Mouse (Mus musculus) embryonic facial prominence, embryonic 14.5 days (tissue): ENCODE measurements around the gene Zfp628. TPM values are rescaled to one million over a fixed set of nuclear protein-coding genes. Genes with fewer than 3 reads are reported as not detected.

ENCODE experiments used
- ATAC-seq: fragments of 200-750 bp; cut with Nextera tagmentation; 2 replicates; pipeline ENCODE4 v1.8.0; 2017; ENCODE audit warnings: low read depth, moderate number of reproducible peaks, moderate TSS enrichment
- DNase-seq: peaks from one replicate; pipeline ENCODE4 v3.0.0-alpha.2; 2015; ENCODE audit warnings: low spot score
- H3K27ac ChIP-seq: fragments of 300-500 bp; sonication (generic); replicated peaks from 2 replicates; pipeline ENCODE4 v1.5.1; 2014; ENCODE audit warnings: low read depth, mild to moderate bottlenecking, low read length, moderate library complexity
- H3K27me3 ChIP-seq: fragments of 300-500 bp; sonication (generic); replicated peaks from 2 replicates; pipeline ENCODE4 v1.6.1; 2014; ENCODE audit warnings: low read length; ENCODE audit not compliant: control insufficient read depth, insufficient read depth
- H3K36me3 ChIP-seq: fragments of 300-500 bp; sonication (generic); 2 replicates; pipeline ENCODE4 v1.6.1; 2014; ENCODE audit warnings: low read length, mixed read lengths; ENCODE audit not compliant: control insufficient read depth, insufficient read depth
- H3K4me1 ChIP-seq: fragments of 300-500 bp; sonication (generic); 2 replicates; pipeline ENCODE4 v1.6.1; 2014; ENCODE audit warnings: antibody characterized with exemption, low read length; ENCODE audit not compliant: control insufficient read depth, insufficient read depth
- H3K4me2 ChIP-seq: fragments of 300-500 bp; sonication (generic); 2 replicates; pipeline ENCODE4 v1.6.1; 2014; ENCODE audit warnings: low read depth, mild to moderate bottlenecking, low read length, moderate library complexity, mixed read lengths
- H3K4me3 ChIP-seq: fragments of 300-500 bp; sonication (generic); 2 replicates; pipeline ENCODE4 v1.5.1; 2014; ENCODE audit warnings: low read depth, mild to moderate bottlenecking, low read length
- H3K9ac ChIP-seq: fragments of 300-500 bp; sonication (generic); 2 replicates; pipeline ENCODE4 v1.6.1; 2014; ENCODE audit warnings: low read depth, mild to moderate bottlenecking, low read length, moderate library complexity, mixed read lengths
- H3K9me3 ChIP-seq: fragments of 300-500 bp; sonication (generic); 2 replicates; pipeline ENCODE4 v1.6.1; 2016; ENCODE audit warnings: low read length; ENCODE audit not compliant: control insufficient read depth
- WGBS: fragments of 180-500 bp; shearing (Covaris S2); extraction: QIAGEN DNeasy Blood & Tissue Kit; methylation state at CpG from one replicate; pipeline ENCODE4 v1.1.7; 2014; 5-methylcytosine and 5-hydroxymethylcytosine counted together
- polyA plus RNA-seq: library from polyadenylated mRNA; unstranded; fragments of >200 nt; fragmentation: Nextera tagmentation; extraction: Ambion mirVana; gene quantifications from 2 replicates; pipeline ENCODE4 v1.2.1, GENCODE M21; 2014

Gene Zfp628
- polyA plus RNA-seq, 1 experiment from 2014 or later: 3.7 TPM

- Histone ChIP-seq H3K9ac (no peak overlapping the region), H3K27me3 (no peaks in the 10 kb centered on the region), H3K36me3 (no peaks in the 10 kb centered on the region), H3K4me1 (no peaks in the 10 kb centered on the region), H3K4me3 (no peak overlapping the region), H3K4me2 (no peak overlapping the region), H3K9me3 (no peaks in the 10 kb centered on the region), H3K27ac (no peak overlapping the region)
- ATAC-seq: no peak
- WGBS: 83% methylated on average over 10 of the region's 10 CpGs
- no peak for DNase-seq
These were observed 42.3 kb downstream of the Zfp628 start for GRCm38 (mm10) chr7:4957361-4957760.

- Histone ChIP-seq H3K4me3 (no peak overlapping the region), H3K9ac (no peak overlapping the region), H3K9me3 (no peaks in the 10 kb centered on the region), H3K4me1 (no peaks in the 10 kb centered on the region), H3K4me2 (no peak overlapping the region), H3K36me3 (no peaks in the 10 kb centered on the region), H3K27ac (no peak overlapping the region), H3K27me3 (no peaks in the 10 kb centered on the region)
- ATAC-seq (no peak), DNase-seq (peak; percentile 12)
- 56% methylated on average over 5 of the region's 5 CpGs for WGBS
These were observed 48.5 kb downstream of the Zfp628 start for GRCm38 (mm10) chr7:4963527-4963926.

- Histone ChIP-seq H3K27me3 (no peaks in the 10 kb centered on the region), H3K4me1 (no peaks in the 10 kb centered on the region), H3K4me3 (no peak within 1 kb of the TSS), H3K9ac (no peak within 1 kb of the TSS), H3K27ac (no peak within 1 kb of the TSS), H3K9me3 (no peaks in the 10 kb centered on the region), H3K36me3 (no peaks in the 10 kb centered on the region), H3K4me2 (peak within 1 kb of the TSS; percentile 6)
- DNase-seq (peak; percentile 84), ATAC-seq (peak; percentile 83)
- 8% methylated on average over 10 of the region's 10 CpGs for WGBS
These were observed 49.3 kb downstream of the Zfp628 start, which contains the start of gene Sbk2 for GRCm38 (mm10) chr7:4964272-4964671. Gene Sbk2 (minus strand): TSS chr7:4964406.

GRCm38 (mm10) chr7:4964988-4965387 is 50.0 kb downstream of the Zfp628 start:
- Histone ChIP-seq H3K9me3 (no peaks in the 10 kb centered on the region), H3K4me2 (no peak overlapping the region), H3K27me3 (no peaks in the 10 kb centered on the region), H3K4me1 (no peaks in the 10 kb centered on the region), H3K27ac (no peak overlapping the region), H3K9ac (no peak overlapping the region), H3K36me3 (no peaks in the 10 kb centered on the region), H3K4me3 (no peak overlapping the region)
- WGBS: 87% methylated on average over 5 of the region's 5 CpGs
- DNase-seq (no peak), ATAC-seq (no peak)

- 45% methylated on average over 6 of the region's 6 CpGs for WGBS
- no peak for DNase-seq
- H3K4me1 ChIP-seq: no peaks in the 10 kb centered on the region
These were observed 56.1 kb downstream of the Zfp628 start, which contains the start of gene Sbk3 for GRCm38 (mm10) chr7:4971068-4971467. Gene Sbk3 (minus strand): TSS chr7:4971168.

More at GRCm38 (mm10) chr7:4971068-4971467, 56.1 kb downstream of the Zfp628 start, which contains the start of gene Sbk3:
- Histone ChIP-seq H3K9me3 (no peaks in the 10 kb centered on the region), H3K27ac (no peak within 1 kb of the TSS), H3K36me3 (no peaks in the 10 kb centered on the region), H3K9ac (no peak within 1 kb of the TSS), H3K27me3 (no peaks in the 10 kb centered on the region), H3K4me3 (no peak within 1 kb of the TSS), H3K4me2 (no peak within 1 kb of the TSS)
- ATAC-seq: no peak

Other genes with a start within 250 kb of the Zfp628 start
- gene Hspbp1, start 230.1 kb upstream of the Zfp628 start, polyA plus RNA-seq: 77.5 and 77.7 TPM in 2 replicates
- gene Brsk1, start 224.6 kb upstream of the Zfp628 start, polyA plus RNA-seq: 1.6 and 1.8 TPM in 2 replicates
- 0.11 TPM in 1 of 2 replicates, not detected in the other for gene Tmem150b, start 190.0 kb upstream of the Zfp628 start, polyA plus RNA-seq
- 41.5 and 50.6 TPM in 2 replicates for gene Kmt5c, start 175.1 kb upstream of the Zfp628 start, polyA plus RNA-seq
- gene Cox6b2, start 162.1 kb upstream of the Zfp628 start, polyA plus RNA-seq: 36.4 and 39.6 TPM in 2 replicates
- gene Fam71e2, start 143.9 kb upstream of the Zfp628 start, polyA plus RNA-seq: not detected in 2 replicates
- gene Il11, start 132.4 kb upstream of the Zfp628 start, polyA plus RNA-seq: 0.13 TPM in 1 of 2 replicates, not detected in the other
- not detected in 2 replicates for gene Tmem190, start 132.3 kb upstream of the Zfp628 start, polyA plus RNA-seq
- 5.5 and 6.6 TPM in 2 replicates for gene Tmem238, start 125.6 kb upstream of the Zfp628 start, polyA plus RNA-seq
- 275 and 300 TPM in 2 replicates for gene Rpl28, start 122.3 kb upstream of the Zfp628 start, polyA plus RNA-seq
- 347 and 359 TPM in 2 replicates for gene Ube2s, start 102.6 kb upstream of the Zfp628 start, polyA plus RNA-seq
- gene Shisa7, start 70.5 kb upstream of the Zfp628 start, polyA plus RNA-seq: 0.68 and 0.76 TPM in 2 replicates
- gene Isoc2b, start 45.0 kb upstream of the Zfp628 start, polyA plus RNA-seq: 6.5 and 7.0 TPM in 2 replicates
- 1.3 and 1.6 TPM in 2 replicates for gene Isoc2a, start 38.1 kb upstream of the Zfp628 start, polyA plus RNA-seq
- 0.35 TPM in 1 of 2 replicates, not detected in the other for gene Gm36210, start 8.7 kb upstream of the Zfp628 start, polyA plus RNA-seq
- gene Nat14, start 6.8 kb downstream of the Zfp628 start, polyA plus RNA-seq: 1.9 and 2.6 TPM in 2 replicates
- gene Ssc5d, start 10.6 kb downstream of the Zfp628 start, polyA plus RNA-seq: 8.1 and 8.7 TPM in 2 replicates
- 0.64 and 0.92 TPM in 2 replicates for gene Sbk2, start 49.2 kb downstream of the Zfp628 start, polyA plus RNA-seq
- 0.06 and 0.08 TPM in 2 replicates for gene Sbk3, start 56.0 kb downstream of the Zfp628 start, polyA plus RNA-seq
- gene Zfp579, start 80.9 kb downstream of the Zfp628 start, polyA plus RNA-seq: 23.0 and 30.4 TPM in 2 replicates
- gene Zfp524, start 99.2 kb downstream of the Zfp628 start, polyA plus RNA-seq: 14.5 and 16.5 TPM in 2 replicates
- 31.1 and 32.8 TPM in 2 replicates for gene Fiz1, start 99.5 kb downstream of the Zfp628 start, polyA plus RNA-seq
- gene Gm44973, start 100.3 kb downstream of the Zfp628 start, polyA plus RNA-seq: 1.5 TPM in 1 of 2 replicates, not detected in the other
- 5.3 and 5.8 TPM in 2 replicates for gene Zfp865, start 105.2 kb downstream of the Zfp628 start, polyA plus RNA-seq
- gene Ccdc106, start 105.3 kb downstream of the Zfp628 start, polyA plus RNA-seq: 21.6 and 30.7 TPM in 2 replicates
- gene 4632433K11Rik, start 118.9 kb downstream of the Zfp628 start, polyA plus RNA-seq: not detected in 2 replicates
- 4.4 and 6.0 TPM in 2 replicates for gene Zfp784, start 123.2 kb downstream of the Zfp628 start, polyA plus RNA-seq
- 34.9 and 44.1 TPM in 2 replicates for gene Zfp580, start 136.3 kb downstream of the Zfp628 start, polyA plus RNA-seq
- gene U2af2, start 146.9 kb downstream of the Zfp628 start, polyA plus RNA-seq: 105 and 114 TPM in 2 replicates
- gene Epn1, start 165.0 kb downstream of the Zfp628 start, polyA plus RNA-seq: 59.3 and 66.2 TPM in 2 replicates
- not detected in 2 replicates for gene Rfpl4, start 201.7 kb downstream of the Zfp628 start, polyA plus RNA-seq
- 0.22 and 0.62 TPM in 2 replicates for gene Rasl2-9, start 210.7 kb downstream of the Zfp628 start, polyA plus RNA-seq
- not detected in 2 replicates for gene Vmn1r55, start 234.5 kb downstream of the Zfp628 start, polyA plus RNA-seq